Mouse (Mus musculus) hindbrain, embryonic 14.5 days (tissue): ENCODE measurements at regions not wholly inside any gene's neighbourhood (a gene's known extent, or its start where the extent isn't known, plus 50 kb on each side); places are given as distances from the start of the nearest gene placed in this dataset.
"Not testable (repeated sequence)": the region's sequence is repeated elsewhere in the genome, so short reads cannot be mapped to it uniquely, and the experiment has no call there.

Experiments
- ATAC-seq: fragments of 200-750 bp; cut with Nextera tagmentation; 2 replicates; pipeline ENCODE4 v1.8.0; 2017; ENCODE audit warnings: moderate number of reproducible peaks, mild to moderate bottlenecking, moderate TSS enrichment, moderate library complexity; ENCODE audit not compliant: low FRiP score
- DNase-seq: peaks from one replicate; pipeline ENCODE4 v3.0.0-alpha.2; 2015; ENCODE audit warnings: low spot score
- H3K27ac ChIP-seq: fragments of 300-500 bp; sonication (generic); 2 replicates; pipeline ENCODE4 v1.5.1; 2014; ENCODE audit warnings: mild to moderate bottlenecking, moderate library complexity
- H3K27me3 ChIP-seq: fragments of 300-500 bp; sonication (generic); 2 replicates; pipeline ENCODE4 v1.6.1; 2014; ENCODE audit warnings: mild to moderate bottlenecking, low read length, mixed read lengths; ENCODE audit not compliant: control insufficient read depth, insufficient read depth
- H3K36me3 ChIP-seq: fragments of 300-500 bp; sonication (generic); replicated peaks from 2 replicates; pipeline ENCODE4 v1.6.1; 2014; ENCODE audit not compliant: control insufficient read depth, insufficient read depth
- H3K4me1 ChIP-seq: fragments of 300-500 bp; sonication (generic); replicated peaks from 2 replicates; pipeline ENCODE4 v1.6.1; 2014; ENCODE audit warnings: antibody characterized with exemption, low read length, mixed read lengths; ENCODE audit not compliant: control insufficient read depth, insufficient read depth
- H3K4me2 ChIP-seq: fragments of 300-500 bp; sonication (generic); replicated peaks from 2 replicates; pipeline ENCODE4 v1.6.1; 2014; ENCODE audit warnings: mild to moderate bottlenecking, moderate library complexity
- H3K4me3 ChIP-seq: fragments of 300-500 bp; sonication (generic); replicated peaks from 2 replicates; pipeline ENCODE4 v1.5.1; 2014; ENCODE audit warnings: mild to moderate bottlenecking, low read length
- H3K9ac ChIP-seq: fragments of 300-500 bp; sonication (generic); 2 replicates; pipeline ENCODE4 v1.6.1; 2014
- H3K9me3 ChIP-seq: fragments of 300-500 bp; sonication (generic); 2 replicates; pipeline ENCODE4 v1.6.1; 2016; ENCODE audit warnings: low read length; ENCODE audit not compliant: control insufficient read depth
- WGBS: fragments of 180-500 bp; shearing (Covaris S2); extraction: QIAGEN DNeasy Blood & Tissue Kit; methylation state at CpG from one replicate; pipeline ENCODE4 v1.1.7; 2014; 5-methylcytosine and 5-hydroxymethylcytosine counted together

DNA sequence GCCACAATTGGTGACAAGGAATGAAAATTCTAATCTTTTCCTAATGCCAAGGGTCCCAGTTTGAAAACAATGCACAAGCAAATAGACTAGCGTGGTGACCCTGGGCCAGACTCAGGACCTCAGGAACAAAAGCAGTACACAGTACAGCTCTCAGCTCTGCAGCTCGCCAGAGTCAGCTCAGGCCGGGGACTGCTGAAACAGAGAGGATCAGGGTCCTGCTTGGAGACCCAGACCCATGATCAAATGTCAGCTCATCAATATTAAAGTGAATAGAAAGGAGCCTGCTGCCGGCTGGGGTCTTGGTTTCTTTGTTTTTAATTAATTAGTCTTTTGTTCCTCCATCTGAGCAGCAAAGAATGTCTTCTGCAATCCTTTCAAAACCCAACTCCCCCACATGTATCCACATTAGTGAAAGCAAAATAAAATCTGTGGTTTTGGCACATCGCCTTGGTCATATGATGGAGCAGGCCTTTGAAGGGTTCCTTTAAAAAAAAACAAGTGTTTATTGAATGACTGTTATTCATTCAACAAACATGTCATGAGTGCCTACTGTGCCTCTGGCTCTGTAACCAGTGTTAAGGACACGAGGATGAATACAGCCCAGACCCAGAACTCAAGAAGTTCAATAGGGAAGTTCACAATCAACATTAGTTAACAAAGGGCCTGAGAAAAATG, 154.4 kb downstream of the Nuak1 start:
- DNase-seq (no peak), ATAC-seq (peak; percentile 14; the same call in 1 of the 2 replicates)
- WGBS: 25% methylated on average over 6 of the region's 6 CpGs
- Histone ChIP-seq H3K27ac (no peak overlapping the region), H3K27me3 (no peaks in the 10 kb centered on the region), H3K4me2 (no peak overlapping the region), H3K9me3 (no peaks in the 10 kb centered on the region), H3K36me3 (no peaks in the 10 kb centered on the region), H3K4me3 (no peak overlapping the region), H3K4me1 (no peaks in the 10 kb centered on the region), H3K9ac (no peak overlapping the region)

- DNase-seq: no peak
- no peaks in the 10 kb centered on the region for H3K4me1 ChIP-seq
- 91% methylated on average over 4 of the region's 4 CpGs for WGBS
Measured at GRCm38 (mm10) chr10:84294422-84294821, 146.0 kb downstream of the Nuak1 start.

DNA sequence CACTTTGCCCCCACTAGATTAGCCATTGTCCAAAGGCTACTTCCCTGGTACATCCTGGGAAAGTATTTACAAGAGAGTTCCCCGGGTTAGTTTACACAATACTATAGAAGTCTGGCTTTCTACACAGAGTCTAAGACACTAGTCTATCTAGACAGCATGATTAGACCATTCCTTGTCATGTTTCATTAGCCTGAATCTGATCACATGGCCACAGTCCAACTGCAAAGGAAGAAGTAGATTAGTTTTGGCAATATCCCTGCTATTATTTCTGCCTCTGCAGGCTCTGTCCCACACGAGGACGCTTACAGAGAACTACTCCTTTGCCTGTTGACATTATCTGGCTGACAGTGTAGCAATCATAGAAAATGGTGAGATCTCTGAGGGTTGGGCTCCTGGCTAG, 144.2 kb downstream of the Nuak1 start:
- H3K27me3 ChIP-seq: no peaks in the 10 kb centered on the region
- DNase-seq (no peak), ATAC-seq (no peak)
- H3K4me2 ChIP-seq: no peak overlapping the region
- WGBS: 85% methylated on average over 3 of the region's 3 CpGs
- no peaks in the 10 kb centered on the region for H3K9me3 ChIP-seq
- H3K4me1 ChIP-seq: no peaks in the 10 kb centered on the region
- no peak overlapping the region for H3K27ac ChIP-seq
- no peaks in the 10 kb centered on the region for H3K36me3 ChIP-seq
- no peak overlapping the region for H3K9ac ChIP-seq
- no peak overlapping the region for H3K4me3 ChIP-seq

More at GRCm38 (mm10) chr10:84294422-84294821, 146.0 kb downstream of the Nuak1 start:
- no peaks in the 10 kb centered on the region for H3K9me3 ChIP-seq
- H3K4me3 ChIP-seq: no peak overlapping the region
- H3K27me3 ChIP-seq: no peaks in the 10 kb centered on the region
- no peaks in the 10 kb centered on the region for H3K36me3 ChIP-seq
- ATAC-seq: no peak
- H3K27ac ChIP-seq: no peak overlapping the region
- no peak overlapping the region for H3K9ac ChIP-seq
- H3K4me2 ChIP-seq: no peak overlapping the region

DNA sequence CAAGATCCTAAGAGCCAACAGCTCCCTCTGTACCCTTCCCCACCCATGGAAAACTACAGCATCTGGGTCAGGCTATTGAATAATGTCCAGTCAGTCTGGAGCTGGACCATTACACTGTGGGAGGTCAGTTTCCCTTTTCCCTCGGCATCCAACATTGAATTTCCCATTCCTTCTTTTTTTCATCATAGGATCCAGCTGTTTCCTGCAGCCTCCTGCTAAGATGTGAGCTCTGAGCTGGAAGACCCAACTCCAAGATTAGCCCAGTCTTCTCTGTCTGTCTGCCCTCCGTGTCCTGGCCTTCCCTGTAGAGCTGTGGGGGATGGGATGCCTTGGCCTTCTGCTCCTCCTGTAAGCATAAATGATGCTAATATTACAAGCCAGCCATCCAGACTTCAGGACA, 138.8 kb downstream of the Nuak1 start:
- ATAC-seq: no peak
- no peaks in the 10 kb centered on the region for H3K4me1 ChIP-seq
- DNase-seq: no peak
- 76% methylated on average over 2 of the region's 2 CpGs for WGBS
- H3K36me3 ChIP-seq: no peaks in the 10 kb centered on the region
- H3K9me3 ChIP-seq: no peaks in the 10 kb centered on the region
- H3K27ac ChIP-seq: no peak overlapping the region
- H3K4me3 ChIP-seq: no peak overlapping the region
- no peaks in the 10 kb centered on the region for H3K27me3 ChIP-seq
- no peak overlapping the region for H3K4me2 ChIP-seq
- H3K9ac ChIP-seq: no peak overlapping the region

DNA sequence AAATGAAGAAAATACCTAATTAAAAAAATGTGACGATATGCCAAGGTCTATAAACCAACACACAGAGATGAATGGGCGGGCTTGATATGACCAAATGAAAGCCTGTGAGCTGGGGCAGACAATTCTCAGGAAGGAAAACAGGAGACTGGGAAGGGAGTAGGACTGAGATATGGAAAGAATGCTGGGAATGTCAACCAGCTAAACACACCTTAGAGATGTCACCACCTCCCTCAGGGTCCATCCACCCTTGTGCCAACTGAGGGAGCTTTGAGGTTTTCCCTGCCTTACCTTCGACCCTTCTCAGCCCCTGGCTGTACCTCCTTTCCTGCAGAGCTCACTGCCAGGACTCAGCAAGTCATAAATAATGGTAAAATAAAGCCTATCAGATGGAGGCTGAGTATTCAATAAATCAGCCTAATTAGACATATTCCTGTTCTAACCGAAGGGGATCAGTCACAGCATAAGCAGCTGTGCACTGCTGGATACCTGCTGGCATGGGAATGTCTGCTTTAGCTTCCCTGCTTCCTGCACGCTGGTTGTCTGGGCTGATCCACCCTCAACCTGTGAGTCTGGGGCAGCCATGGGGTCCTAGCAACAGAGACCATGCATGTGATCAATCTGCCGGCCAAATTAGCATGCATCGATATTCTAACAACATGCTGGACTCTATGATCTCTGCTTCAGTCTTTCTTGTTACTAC, 137.4 kb downstream of the Nuak1 start:
- H3K4me1 ChIP-seq: no peaks in the 10 kb centered on the region
- DNase-seq (no peak), ATAC-seq (no peak)
- no peak overlapping the region for H3K4me2 ChIP-seq
- no peak overlapping the region for H3K4me3 ChIP-seq
- 69% methylated on average over 7 of the region's 7 CpGs for WGBS
- H3K27me3 ChIP-seq: no peaks in the 10 kb centered on the region
- no peak overlapping the region for H3K9ac ChIP-seq
- no peaks in the 10 kb centered on the region for H3K9me3 ChIP-seq
- no peaks in the 10 kb centered on the region for H3K36me3 ChIP-seq
- no peak overlapping the region for H3K27ac ChIP-seq

DNA sequence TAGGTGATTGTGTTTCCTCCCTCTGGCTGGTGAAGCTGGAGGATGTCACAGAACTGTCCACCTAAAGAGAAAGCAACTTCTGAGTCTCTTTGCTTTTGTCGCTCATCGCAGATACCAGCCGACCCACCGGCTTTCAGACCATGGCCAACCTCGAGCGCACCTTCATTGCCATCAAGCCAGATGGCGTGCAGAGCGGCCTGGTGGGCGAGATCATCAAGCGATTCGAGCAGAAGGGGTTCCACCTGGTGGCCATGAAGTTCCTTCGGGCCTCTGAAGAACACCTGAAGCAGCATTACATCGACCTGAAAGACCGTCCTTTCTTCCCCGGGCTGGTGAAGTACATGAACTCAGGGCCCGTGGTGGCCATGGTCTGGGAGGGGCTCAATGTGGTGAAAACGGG, 131.7 kb downstream of the Nuak1 start:
- not testable (repeated sequence) for H3K9ac ChIP-seq, H3K9me3 ChIP-seq, H3K4me1 ChIP-seq, DNase-seq, H3K36me3 ChIP-seq, ATAC-seq, H3K27ac ChIP-seq, H3K4me3 ChIP-seq, H3K4me2 ChIP-seq, H3K27me3 ChIP-seq
- WGBS: 94% methylated on average over 17 of the region's 17 CpGs

- H3K4me1 ChIP-seq: no peaks in the 10 kb centered on the region
- no peak for DNase-seq
- H3K9ac ChIP-seq: no peak overlapping the region
- no peaks in the 10 kb centered on the region for H3K36me3 ChIP-seq
- no peak overlapping the region for H3K4me2 ChIP-seq
- 94% methylated on average over 5 of the region's 5 CpGs for WGBS
- no peak overlapping the region for H3K27ac ChIP-seq
- no peaks in the 10 kb centered on the region for H3K27me3 ChIP-seq
- H3K4me3 ChIP-seq: no peak overlapping the region
- no peak for ATAC-seq
- H3K9me3 ChIP-seq: no peaks in the 10 kb centered on the region
Measured at GRCm38 (mm10) chr10:84310653-84311052, 129.7 kb downstream of the Nuak1 start.

- no peak overlapping the region for H3K4me3 ChIP-seq
- 31% methylated on average over 7 of the region's 7 CpGs for WGBS
- no peak for DNase-seq
- no peaks in the 10 kb centered on the region for H3K36me3 ChIP-seq
- no peak overlapping the region for H3K27ac ChIP-seq
- ATAC-seq: no peak
- no peaks in the 10 kb centered on the region for H3K4me1 ChIP-seq
- H3K9ac ChIP-seq: no peak overlapping the region
- no peak overlapping the region for H3K4me2 ChIP-seq
- no peaks in the 10 kb centered on the region for H3K27me3 ChIP-seq
- H3K9me3 ChIP-seq: no peaks in the 10 kb centered on the region
Measured at GRCm38 (mm10) chr10:84312656-84313055, 127.7 kb downstream of the Nuak1 start.

DNA sequence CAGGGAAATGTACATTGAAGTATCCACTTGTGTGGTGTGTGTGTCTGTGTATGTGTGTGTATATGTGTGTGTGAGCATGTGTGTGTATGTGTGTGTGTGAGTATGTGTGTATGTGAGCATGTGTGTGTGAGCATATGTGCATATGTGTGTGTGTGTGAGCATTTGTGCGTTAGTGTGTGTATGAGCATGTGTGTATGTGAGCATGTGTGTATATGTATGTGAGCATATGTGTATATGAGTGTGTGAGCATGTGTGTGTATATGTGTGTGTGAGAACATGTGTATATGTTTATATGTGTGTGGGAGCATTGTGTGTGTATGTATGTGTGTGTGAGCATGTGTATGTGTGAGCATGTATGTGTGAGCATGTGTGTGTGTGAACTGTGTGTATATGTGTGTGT, 123.5 kb downstream of the Nuak1 start:
- ATAC-seq: no peak
- Histone ChIP-seq H3K4me1 (no peaks in the 10 kb centered on the region), H3K4me3 (no peak overlapping the region), H3K4me2 (no peak overlapping the region), H3K9ac (no peak overlapping the region), H3K9me3 (no peaks in the 10 kb centered on the region), H3K27ac (no peak overlapping the region), H3K27me3 (no peaks in the 10 kb centered on the region), H3K36me3 (no peaks in the 10 kb centered on the region)
- DNase-seq: no peak
- 100% methylated on average over 1 of the region's 1 CpGs for WGBS
